Mouse (Mus musculus) T-helper 2 cell (primary cell): ENCODE results near the gene Gm572.

Experiments
- in situ Hi-C: fragments of 300-600 bp; cut with MboI, MseI; formaldehyde crosslinking; loops from one replicate; pipeline ENCODE4 v1.15.1; 2025; ENCODE audit warnings: high pct_unique_total_duplicates

Gm572 gene

DNA sequence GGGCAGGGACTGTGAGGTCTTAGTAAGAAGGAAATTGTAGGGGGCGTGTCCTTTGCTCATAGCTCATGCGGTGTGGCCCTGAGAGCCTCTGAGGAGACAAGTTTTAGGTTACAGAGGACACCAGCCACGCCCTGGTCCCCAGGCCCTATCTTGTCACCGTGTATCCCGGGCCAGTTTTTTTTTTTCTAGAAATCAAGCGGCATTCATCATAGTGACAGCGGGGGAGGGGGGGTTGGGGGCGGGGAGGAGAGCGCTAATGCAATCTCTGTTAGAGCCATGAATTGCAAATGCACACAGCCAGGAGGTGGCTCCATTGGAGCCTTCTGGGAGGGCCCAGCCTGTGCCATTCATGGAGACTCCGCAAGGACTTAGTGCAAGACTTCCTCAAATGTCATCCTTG lies 68.2 kb downstream of the Gm572 start:
- in situ Hi-C loops: no loop called here

DNA sequence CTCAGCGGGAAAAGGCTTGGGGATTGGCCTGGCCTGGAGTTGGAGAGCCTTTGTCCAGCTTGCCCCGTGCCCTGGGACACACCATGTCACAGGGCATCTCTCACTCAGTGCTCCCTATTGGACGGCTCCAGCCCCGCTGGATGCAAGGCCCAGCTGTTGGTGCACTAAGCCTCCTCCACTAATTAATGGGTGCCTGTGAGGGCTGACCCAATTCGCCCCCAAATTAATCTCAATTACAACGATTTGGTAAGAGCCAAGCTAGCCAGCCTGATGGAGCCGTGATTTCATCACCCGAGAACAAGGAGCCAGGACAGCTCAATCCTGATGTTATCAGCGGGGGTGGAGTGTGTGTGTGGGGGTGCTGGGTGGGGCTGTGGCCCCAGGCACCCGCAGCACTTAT lies 69.5 kb downstream of the Gm572 start:
- in situ Hi-C loops: no loop called here

DNA sequence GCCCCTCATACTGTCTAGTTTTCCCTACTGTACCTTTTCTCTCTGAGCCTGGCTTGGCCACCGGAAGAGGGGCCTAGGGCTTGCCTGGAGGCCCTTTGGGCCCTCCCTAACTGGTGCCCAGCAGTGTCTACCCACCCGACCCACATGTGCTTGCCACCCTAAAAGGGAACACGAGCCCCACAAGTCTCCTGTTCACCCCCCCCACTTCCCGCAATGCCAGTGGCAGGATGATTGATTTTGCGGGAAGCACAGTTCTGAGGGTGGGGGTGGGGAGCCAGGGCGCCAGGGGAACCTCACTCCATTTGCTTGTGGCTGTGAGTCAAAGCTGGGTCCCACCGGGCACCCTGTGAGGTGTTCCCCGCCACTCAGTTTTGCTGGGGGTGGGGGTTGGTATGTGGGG lies 70.9 kb downstream of the Gm572 start:
- in situ Hi-C loops: no loop called here

DNA sequence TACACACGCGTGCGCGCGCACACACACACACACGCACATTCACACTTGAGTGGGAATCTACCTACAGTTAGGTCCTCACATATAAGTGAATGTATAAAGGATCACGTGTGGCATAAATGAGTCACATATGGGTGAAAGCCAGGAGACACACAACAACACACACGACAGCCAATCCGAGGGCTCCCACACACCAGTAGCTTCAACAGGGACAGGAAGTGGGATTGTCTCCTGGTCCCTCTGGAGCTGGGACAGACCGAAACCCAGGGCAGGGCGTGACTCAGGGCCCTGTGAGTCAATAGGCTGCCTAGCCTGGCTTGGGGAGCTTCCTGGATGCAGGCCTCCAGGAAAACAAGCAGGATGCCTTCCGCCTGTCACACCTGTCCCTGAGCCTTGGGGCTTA lies 71.6 kb downstream of the Gm572 start:
- in situ Hi-C loops: no loop called here

DNA sequence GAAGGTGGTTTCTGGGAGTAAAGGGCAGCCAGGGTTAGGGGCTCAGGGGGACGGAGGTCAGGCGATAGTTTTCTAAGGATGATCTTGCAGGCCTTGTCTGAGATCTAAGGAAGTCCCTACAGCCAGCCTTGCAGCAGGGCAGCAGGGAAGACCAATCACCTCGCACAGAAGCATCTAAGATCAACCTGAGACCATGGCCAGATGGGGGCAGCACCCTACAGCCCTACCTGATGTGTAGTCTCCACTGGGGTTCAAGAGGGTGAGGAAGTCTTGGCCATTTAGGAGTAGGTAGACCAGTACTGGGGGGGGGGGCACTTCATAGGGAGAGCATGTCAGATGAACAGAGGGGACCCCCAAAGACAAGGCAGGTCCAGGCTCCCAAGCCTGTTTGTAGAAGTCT lies 72.3 kb downstream of the Gm572 start:
- in situ Hi-C loops: no loop called here
